Mouse (Mus musculus): ENCODE results near the gene Bpnt1. TPM values are rescaled to one million over a fixed set of nuclear protein-coding genes. Genes with fewer than 3 reads are reported as not detected.

Gene Bpnt1
- polyA plus RNA-seq, 1 experiment from 2014 or later = 108 TPM

DNA sequence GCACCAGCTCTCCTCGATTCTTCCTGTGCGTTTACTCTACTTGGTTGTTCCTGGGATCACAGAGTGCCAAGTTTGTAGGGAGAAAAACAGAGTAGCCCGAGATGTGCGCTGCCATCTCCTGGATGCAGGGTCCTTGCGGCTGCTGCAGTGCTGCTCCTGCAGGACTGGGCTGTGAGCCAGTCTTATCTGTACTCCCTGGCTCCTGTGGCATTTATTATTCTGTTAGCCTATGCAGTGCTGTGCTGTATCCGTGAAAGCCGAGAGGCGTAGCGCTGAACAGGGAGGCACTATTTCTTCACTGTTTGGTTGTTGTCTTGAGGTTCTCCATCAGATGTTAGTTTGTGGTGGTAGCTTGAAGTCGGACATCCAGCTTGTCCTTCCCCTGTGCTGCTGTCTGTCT lies 74.0 kb downstream of the Bpnt1 start:
- H3K9me3 ChIP-seq (replicated peaks; ENCODE audit: low read length) = no peaks in the 10 kb centered on the region
- H3K27me3 ChIP-seq (ENCODE audit: insufficient read depth, low read length) = no peaks in the 10 kb centered on the region
- no peak for DNase-seq (ENCODE audit: low spot score)
- 85% methylated on average over 10 of the region's 10 CpGs for WGBS
- no peaks in the 10 kb centered on the region for H3K4me1 ChIP-seq (replicated peaks; ENCODE audit: insufficient read depth, low read length)
- no peak overlapping the region for H3K4me3 ChIP-seq (replicated peaks; ENCODE audit: low read depth, low read length)
- no peak overlapping the region for H3K4me2 ChIP-seq (ENCODE audit: low read length)
- ATAC-seq (replicated peaks; ENCODE audit: low FRiP score, low read depth) = no peak
- H3K36me3 ChIP-seq (ENCODE audit: insufficient read depth, low read length) = peaks cover 60% of the 10 kb centered on the region
- TF ChIP-seq CTCF (IDR thresholded peaks at IDR 0.05; ENCODE audit: low read depth) = no peak
- no peak overlapping the region for H3K27ac ChIP-seq
- H3K9ac ChIP-seq (ENCODE audit: low read depth, low read length) = no peak overlapping the region

MicroRNAs encoded within 50 kb of the gene (microRNA counts, 519-probe panel; counts per million panel counts)
- 5,409 counts per million, percentile 87 among the panel's probes with 10 or more counts for microRNA mmu-miR-194

Small RNA genes within 50 kb of the gene (microRNA-seq; reads per million reads assigned to microRNA genes)
- gene Mir194-1 (5.0 reads per million, percentile 15 among the genes with 10 or more reads in this experiment), gene Mir215 (13.0 reads per million, percentile 26 among the genes with 10 or more reads in this experiment)

Other genes starting within 250 kb of the Bpnt1 start
- 15.0 and 16.7 TPM in 2 replicates for gene Rab3gap2, start 128.0 kb upstream of the Bpnt1 start, polyA plus RNA-seq (2015; fragmentation: Nextera tagmentation; extraction: Ambion mirVana)
- gene Iars2, start 2.8 kb upstream of the Bpnt1 start, polyA plus RNA-seq (2015; fragmentation: Nextera tagmentation; extraction: Ambion mirVana) = 31.4 and 33.6 TPM in 2 replicates
- 101 and 106 TPM in 2 replicates for gene Eprs, start 30.9 kb downstream of the Bpnt1 start, polyA plus RNA-seq (2015; fragmentation: Nextera tagmentation; extraction: Ambion mirVana)
- gene Slc30a10, start 122.7 kb downstream of the Bpnt1 start, polyA plus RNA-seq (2015; fragmentation: Nextera tagmentation; extraction: Ambion mirVana) = 0.08 and 0.11 TPM in 2 replicates

All from kidney, postnatal 0 days (tissue).